Mouse (Mus musculus) megakaryocyte-erythroid progenitor cell, adult 5 weeks (primary cell): Measurements from ENCODE around the gene Atg7. TPM values are rescaled to one million over a fixed set of nuclear protein-coding genes. Genes with fewer than 3 reads are reported as not detected.

Experiments used
- polyA plus RNA-seq: library from polyadenylated mRNA; stranded (reverse); fragments of >175 nt; gene quantifications from 2 replicates; pipeline ENCODE4 v1.2.3, GENCODE M21; 2012

Gene Atg7
- 57.1 and 71.1 TPM in 2 replicates for polyA plus RNA-seq

GRCm38 (mm10) chr6:114642601-114643528, at the start of gene Atg7:
TSS of gene Atg7 (plus strand) at chr6:114643097.

Other genes with a start within 250 kb of the Atg7 start
- gene Hrh1, start 245.2 kb upstream of the Atg7 start, polyA plus RNA-seq: not detected in 2 replicates